Mouse (Mus musculus) small intestine, adult 2 months (tissue): Measurements from ENCODE around the gene Pknox2.

ENCODE experiments used
- CTCF ChIP-seq: fragments of 200-500 bp; IDR thresholded peaks from 2 replicates; pipeline ENCODE4 v1.5.1; 2012; ENCODE audit warnings: low read depth, mild to moderate bottlenecking, control low read depth, inconsistent platforms, low read length, moderate library complexity, mixed read lengths; ENCODE audit not compliant: insufficient replicate concordance, insufficient read length; ENCODE audit errors: extremely low read depth
- POLR2A ChIP-seq: fragments of 200-500 bp; IDR thresholded peaks from 2 replicates; pipeline ENCODE4 v1.6.1; 2012; ENCODE audit warnings: low read depth, mild to moderate bottlenecking, control low read depth, inconsistent platforms, low read length, moderate library complexity

- TF ChIP-seq CTCF (no peak), POLR2A (no peak)
Measured at GRCm38 (mm10) chr9:37030347-37031213, 116.6 kb downstream of the Pknox2 start.
